Mouse (Mus musculus) liver, postnatal 0 days (tissue): Measurements from ENCODE around the gene Krtap15.

Experiments used
- CTCF ChIP-seq: sonication (generic); IDR thresholded peaks from 2 replicates; pipeline ENCODE4 v1.5.1; 2016; ENCODE audit warnings: antibody characterized with exemption, low read depth
- EP300 ChIP-seq: IDR thresholded peaks from 2 replicates; pipeline ENCODE4 v1.6.1; 2016; ENCODE audit warnings: antibody characterized with exemption, low read depth, mild to moderate bottlenecking

- TF ChIP-seq CTCF (no peak), EP300 (no peak)
Measured at GRCm38 (mm10) chr16:88820066-88820465, at the start of gene Krtap15.
